Mouse (Mus musculus) intestine, embryonic 14.5 days (tissue): ENCODE measurements at regions not wholly inside any gene's neighbourhood (a gene's known extent, or its start where the extent isn't known, plus 50 kb on each side); places are given as distances from the start of the nearest gene placed in this dataset.

Source experiments
- ATAC-seq: fragments of 200-750 bp; cut with Nextera tagmentation; replicated peaks from 2 replicates; pipeline ENCODE4 v1.8.0; 2017; ENCODE audit warnings: low read depth, moderate number of reproducible peaks, moderate TSS enrichment, moderate library complexity; ENCODE audit not compliant: low FRiP score, low TSS enrichment
- DNase-seq: peaks from one replicate; pipeline ENCODE4 v3.0.0-alpha.2; 2018; ENCODE audit warnings: low spot score
- H3K27ac ChIP-seq: fragments of 300-500 bp; sonication (generic); 2 replicates; pipeline ENCODE4 v1.5.1; 2014; ENCODE audit warnings: low read depth, mild to moderate bottlenecking, control low read depth
- H3K27me3 ChIP-seq: fragments of 300-500 bp; sonication (generic); replicated peaks from 2 replicates; pipeline ENCODE4 v1.6.1; 2014; ENCODE audit warnings: low read length, control low read depth; ENCODE audit not compliant: control insufficient read depth, insufficient read depth
- H3K36me3 ChIP-seq: fragments of 300-500 bp; sonication (generic); 2 replicates; pipeline ENCODE4 v1.6.1; 2014; ENCODE audit warnings: low read length, control low read depth; ENCODE audit not compliant: control insufficient read depth, insufficient read depth
- H3K4me1 ChIP-seq: fragments of 300-500 bp; sonication (generic); replicated peaks from 2 replicates; pipeline ENCODE4 v1.6.1; 2014; ENCODE audit warnings: low read length, control low read depth, mixed read lengths; ENCODE audit not compliant: control insufficient read depth, insufficient read depth
- H3K4me2 ChIP-seq: fragments of 300-500 bp; sonication (generic); 2 replicates; pipeline ENCODE4 v1.6.1; 2014; ENCODE audit warnings: low read length
- H3K4me3 ChIP-seq: fragments of 300-500 bp; sonication (generic); 2 replicates; pipeline ENCODE4 v1.5.1; 2014; ENCODE audit warnings: low read depth, low read length, control low read depth, mixed read lengths
- H3K9ac ChIP-seq: fragments of 300-500 bp; sonication (generic); 2 replicates; pipeline ENCODE4 v1.6.1; 2014; ENCODE audit warnings: mild to moderate bottlenecking, low read length
- H3K9me3 ChIP-seq: fragments of 300-500 bp; sonication (generic); 2 replicates; pipeline ENCODE4 v1.6.1; 2016; ENCODE audit warnings: low read length, control low read depth; ENCODE audit not compliant: control insufficient read depth
- WGBS: fragments of 180-500 bp; shearing (Covaris S2); extraction: QIAGEN DNeasy Blood & Tissue Kit; methylation state at CpG from one replicate; pipeline ENCODE4 v1.1.7; 2014; 5-methylcytosine and 5-hydroxymethylcytosine counted together

DNA sequence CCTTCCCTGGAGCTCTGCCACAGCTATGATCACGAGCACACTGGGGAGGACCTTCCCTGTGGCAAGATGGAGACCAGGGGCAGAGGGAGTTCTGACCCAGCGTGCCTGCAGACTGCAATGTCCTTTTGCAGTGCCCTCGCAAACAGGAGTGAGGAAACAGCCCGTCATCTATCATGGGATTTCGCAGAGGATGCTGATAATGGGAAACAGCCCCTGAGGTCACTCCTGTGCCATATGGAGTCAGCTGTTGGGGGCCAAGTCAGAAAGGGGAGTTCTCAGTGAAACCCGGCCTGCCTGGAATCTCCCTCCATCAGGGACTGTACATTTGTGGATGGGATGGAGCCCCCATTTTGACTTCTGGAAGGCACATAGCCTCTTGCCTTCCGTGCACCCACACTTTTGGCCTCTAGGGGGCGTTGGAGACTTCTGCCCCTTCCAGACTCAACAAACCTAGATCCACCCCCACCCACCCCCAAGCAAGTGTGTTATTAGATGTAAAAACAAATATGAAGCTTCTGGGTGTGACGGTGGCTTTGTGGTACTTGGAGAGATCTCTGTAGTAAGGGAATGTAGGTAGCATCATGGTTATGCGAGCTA, 98.1 kb downstream of the Kdr start:
- DNase-seq (no peak), ATAC-seq (no peak)
- Histone ChIP-seq H3K9me3 (no peaks in the 10 kb centered on the region), H3K27me3 (no peaks in the 10 kb centered on the region), H3K27ac (no peak overlapping the region), H3K4me2 (no peak overlapping the region), H3K9ac (no peak overlapping the region), H3K36me3 (no peaks in the 10 kb centered on the region), H3K4me3 (no peak overlapping the region), H3K4me1 (0 out of 2 replicates have a peak, but pooled peaks cover 6% of the 10 kb centered on the region)
- WGBS: 49% methylated on average over 10 of the region's 10 CpGs

- Histone ChIP-seq H3K9ac (no peak overlapping the region), H3K4me3 (no peak overlapping the region), H3K27ac (no peak overlapping the region), H3K36me3 (no peaks in the 10 kb centered on the region), H3K4me1 (0 out of 2 replicates have a peak, but pooled peaks cover 6% of the 10 kb centered on the region), H3K27me3 (no peaks in the 10 kb centered on the region), H3K9me3 (no peaks in the 10 kb centered on the region), H3K4me2 (no peak overlapping the region)
- WGBS: 72% methylated on average over 8 of the region's 8 CpGs
- no peak for DNase-seq
- no peak for ATAC-seq
These were observed 99.9 kb downstream of the Kdr start for GRCm38 (mm10) chr5:75878361-75878760.

- no peak overlapping the region for H3K4me2 ChIP-seq
- no peak overlapping the region for H3K4me3 ChIP-seq
- no peak overlapping the region for H3K9ac ChIP-seq
- H3K4me1 ChIP-seq: 0 out of 2 replicates have a peak, but pooled peaks cover 6% of the 10 kb centered on the region
- H3K27ac ChIP-seq: no peak overlapping the region
- WGBS: 88% methylated on average over 4 of the region's 4 CpGs
- no peaks in the 10 kb centered on the region for H3K36me3 ChIP-seq
- DNase-seq (no peak), ATAC-seq (no peak)
- H3K27me3 ChIP-seq: no peaks in the 10 kb centered on the region
- no peaks in the 10 kb centered on the region for H3K9me3 ChIP-seq
These were observed 100.7 kb downstream of the Kdr start for GRCm38 (mm10) chr5:75877609-75877971.

DNA sequence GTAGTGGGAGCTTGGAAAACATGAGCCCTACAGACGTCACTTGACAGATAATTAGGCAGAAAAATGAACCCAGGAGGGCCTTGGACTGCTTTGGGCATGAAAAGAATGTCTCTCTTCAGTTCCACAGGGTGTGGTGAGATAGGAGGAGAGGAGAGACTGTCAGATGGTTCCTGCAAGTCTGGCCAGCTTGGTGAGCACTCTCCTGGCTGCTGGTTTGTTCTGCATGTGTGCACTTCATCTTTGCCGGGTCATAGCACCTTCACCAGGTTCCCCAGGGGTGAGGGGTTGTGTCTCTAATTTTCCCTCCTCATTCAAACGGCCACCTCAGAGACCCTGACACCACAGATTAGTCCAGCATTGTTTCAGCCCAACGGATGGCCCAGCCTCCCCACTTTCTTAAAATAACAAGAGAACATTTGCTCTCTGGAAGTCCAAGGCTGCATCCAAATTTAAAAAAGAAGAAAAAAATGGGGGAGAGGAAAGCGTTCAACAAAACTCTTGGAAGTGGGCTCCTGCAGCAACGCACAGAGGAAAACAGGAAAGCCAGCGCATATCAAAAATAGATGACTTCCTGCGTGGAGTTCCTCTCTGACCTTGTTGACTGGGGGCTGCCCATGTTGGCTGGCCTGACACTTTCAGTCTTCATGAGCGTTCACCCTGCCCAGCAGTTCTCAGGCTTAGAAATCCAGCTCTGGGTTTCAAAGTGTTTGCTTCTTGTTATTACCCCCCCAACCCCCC, 101.2 kb downstream of the Kdr start:
- no peaks in the 10 kb centered on the region for H3K36me3 ChIP-seq
- H3K27ac ChIP-seq: no peak overlapping the region
- H3K4me3 ChIP-seq: no peak overlapping the region
- no peak overlapping the region for H3K4me2 ChIP-seq
- H3K27me3 ChIP-seq: no peaks in the 10 kb centered on the region
- no peak overlapping the region for H3K9ac ChIP-seq
- DNase-seq: no peak
- H3K9me3 ChIP-seq: no peaks in the 10 kb centered on the region
- ATAC-seq: no peak
- WGBS: 54% methylated on average over 9 of the region's 9 CpGs
- 0 out of 2 replicates have a peak, but pooled peaks cover 6% of the 10 kb centered on the region for H3K4me1 ChIP-seq

DNA sequence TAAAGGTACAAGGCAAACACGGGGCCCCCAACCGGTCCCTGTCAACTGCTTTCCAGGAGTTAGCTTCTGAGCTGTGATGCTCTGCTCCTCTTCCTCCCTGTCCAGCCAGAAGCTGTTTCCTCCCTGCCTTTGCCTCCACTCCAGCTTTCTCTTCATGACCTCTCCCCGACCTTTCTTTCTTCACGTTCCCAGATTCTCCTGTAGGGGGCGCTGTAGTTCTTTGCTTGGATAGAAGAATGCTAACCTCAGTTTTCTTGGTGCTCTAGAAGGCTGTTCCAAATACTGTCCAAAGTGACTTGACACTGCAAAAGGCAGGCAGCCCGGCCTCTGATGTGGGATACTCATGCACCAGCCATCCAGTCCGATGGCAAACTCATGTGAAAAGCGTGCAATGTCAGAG, 107.1 kb downstream of the Kdr start:
- no peaks in the 10 kb centered on the region for H3K4me1 ChIP-seq
- no peak overlapping the region for H3K9ac ChIP-seq
- H3K27ac ChIP-seq: no peak overlapping the region
- DNase-seq: peak; percentile 87
- 31% methylated on average over 8 of the region's 8 CpGs for WGBS
- ATAC-seq: no peak; the same call in 1 of the 2 replicates
- no peak overlapping the region for H3K4me3 ChIP-seq
- no peaks in the 10 kb centered on the region for H3K36me3 ChIP-seq
- no peak overlapping the region for H3K4me2 ChIP-seq
- no peaks in the 10 kb centered on the region for H3K27me3 ChIP-seq
- no peaks in the 10 kb centered on the region for H3K9me3 ChIP-seq

- H3K4me3 ChIP-seq: no peak overlapping the region
- H3K27ac ChIP-seq: no peak overlapping the region
- WGBS: 77% methylated on average over 14 of the region's 14 CpGs
- no peak for ATAC-seq
- no peak for DNase-seq
- H3K9ac ChIP-seq: no peak overlapping the region
- no peaks in the 10 kb centered on the region for H3K4me1 ChIP-seq
- H3K9me3 ChIP-seq: no peaks in the 10 kb centered on the region
- H3K4me2 ChIP-seq: no peak overlapping the region
- H3K36me3 ChIP-seq: no peaks in the 10 kb centered on the region
- no peaks in the 10 kb centered on the region for H3K27me3 ChIP-seq
These were observed 107.6 kb downstream of the Kdr start for GRCm38 (mm10) chr5:75870666-75871065.

DNA sequence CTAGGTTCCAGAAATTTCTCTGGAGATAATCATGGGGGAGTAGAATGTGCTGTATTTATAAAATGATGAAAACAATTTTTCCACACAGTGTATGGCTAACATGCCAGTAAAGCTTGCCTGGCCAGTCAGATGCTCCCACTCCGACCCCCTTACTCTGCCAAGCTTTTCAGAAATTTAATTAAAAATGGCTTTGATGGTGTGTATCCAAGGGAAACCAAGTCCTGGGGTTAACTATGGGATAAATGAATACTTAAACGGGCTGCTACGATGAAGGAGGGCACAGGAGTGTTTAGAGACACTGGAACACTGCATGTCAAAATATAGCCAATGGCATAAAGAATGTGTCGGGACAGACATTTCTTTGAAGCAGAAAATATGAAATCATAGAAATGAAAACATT, 108.7 kb downstream of the Kdr start:
- Histone ChIP-seq H3K9ac (no peak overlapping the region), H3K36me3 (no peaks in the 10 kb centered on the region), H3K27ac (no peak overlapping the region), H3K4me2 (no peak overlapping the region), H3K4me3 (no peak overlapping the region), H3K4me1 (no peaks in the 10 kb centered on the region), H3K27me3 (no peaks in the 10 kb centered on the region), H3K9me3 (no peaks in the 10 kb centered on the region)
- no peak for ATAC-seq
- WGBS: 83% methylated on average over 4 of the region's 4 CpGs
- DNase-seq: no peak

DNA sequence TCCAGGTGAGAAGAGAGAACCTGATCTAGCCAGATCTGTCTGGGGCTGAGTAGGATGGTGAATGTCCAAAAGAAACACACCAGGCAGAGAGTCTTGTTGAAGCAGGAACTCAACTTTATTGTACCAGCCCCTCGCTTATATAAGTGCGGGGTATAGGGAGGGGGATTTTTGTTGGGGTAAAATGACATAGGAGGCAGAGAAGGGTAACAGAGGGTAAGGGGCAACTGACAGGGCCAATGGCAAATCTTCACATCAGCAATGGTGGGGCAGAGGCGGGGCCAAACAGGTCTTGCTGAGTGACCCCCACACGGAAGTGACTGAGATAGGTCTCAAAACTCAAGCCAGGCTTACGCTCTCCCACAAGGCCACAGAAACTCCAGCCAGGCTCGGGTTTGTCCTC, 113.2 kb downstream of the Kdr start:
- DNase-seq (no peak), ATAC-seq (no peak)
- Histone ChIP-seq H3K36me3 (no peaks in the 10 kb centered on the region), H3K27ac (no peak overlapping the region), H3K27me3 (no peaks in the 10 kb centered on the region), H3K9me3 (no peaks in the 10 kb centered on the region), H3K9ac (no peak overlapping the region), H3K4me3 (no peak overlapping the region), H3K4me1 (no peaks in the 10 kb centered on the region), H3K4me2 (no peak overlapping the region)
- 90% methylated on average over 6 of the region's 6 CpGs for WGBS

DNA sequence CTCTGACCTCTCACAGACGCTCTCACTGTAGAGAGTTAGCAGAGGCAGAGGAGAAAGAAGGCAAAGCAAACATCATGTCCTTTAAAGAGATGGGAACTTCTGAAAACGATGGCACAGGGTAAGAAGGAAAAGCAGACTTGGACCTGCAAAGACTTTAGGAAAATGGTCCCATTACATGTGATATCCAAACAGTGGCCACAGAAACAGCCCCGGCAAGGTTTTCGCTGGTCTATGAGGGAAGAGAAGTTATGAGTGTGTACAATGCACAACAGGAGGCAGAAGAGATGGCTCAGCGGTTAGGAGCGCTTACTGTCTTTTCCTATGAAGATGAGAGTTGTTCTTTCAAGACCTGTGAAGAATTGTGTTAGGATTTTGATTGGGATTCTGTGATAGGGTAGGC, 114.9 kb downstream of the Kdr start:
- no peaks in the 10 kb centered on the region for H3K9me3 ChIP-seq
- no peaks in the 10 kb centered on the region for H3K4me1 ChIP-seq
- H3K36me3 ChIP-seq: no peaks in the 10 kb centered on the region
- H3K4me2 ChIP-seq: no peak overlapping the region
- WGBS: 62% methylated on average over 6 of the region's 6 CpGs
- H3K4me3 ChIP-seq: no peak overlapping the region
- DNase-seq (no peak), ATAC-seq (no peak)
- no peak overlapping the region for H3K27ac ChIP-seq
- H3K9ac ChIP-seq: no peak overlapping the region
- no peaks in the 10 kb centered on the region for H3K27me3 ChIP-seq
